Mouse (Mus musculus): ENCODE data around the gene Ppil3.

DNA sequence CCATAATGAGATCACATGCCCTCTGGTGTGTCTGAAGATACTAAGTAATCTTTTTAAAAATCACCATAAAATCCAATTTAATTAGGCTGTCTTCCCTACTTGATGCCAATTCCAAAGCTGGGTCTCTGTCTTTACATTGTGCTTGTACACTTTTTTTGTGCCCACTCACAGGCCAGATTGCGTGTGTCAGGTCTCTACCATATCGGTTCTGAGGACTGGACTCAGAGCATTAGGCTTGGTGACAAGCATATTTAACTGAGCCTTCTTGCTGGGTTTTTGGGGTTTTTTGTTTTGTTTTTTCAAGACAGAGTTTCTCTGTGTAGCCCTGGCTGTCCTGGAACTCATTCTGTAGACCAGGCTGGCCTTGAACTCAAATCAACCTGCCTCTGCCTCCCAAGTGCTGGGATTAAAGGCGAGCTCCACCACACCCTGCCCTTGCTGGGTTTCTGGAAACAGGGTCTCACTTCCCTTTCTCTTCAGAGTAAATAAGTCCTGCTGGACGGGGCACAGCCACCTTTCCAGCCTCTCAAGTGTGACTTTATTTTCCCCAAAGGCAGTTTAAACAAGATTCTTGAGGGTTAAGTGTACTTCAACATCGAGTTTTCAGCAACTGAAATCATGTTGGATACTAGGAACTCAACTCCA lies 35.6 kb downstream of the Ppil3 start:
- TF ChIP-seq CTCF (IDR thresholded peaks at IDR 0.05; ENCODE audit: borderline replicate concordance, insufficient read depth, low read depth, low read length) (no peak), POLR2A (IDR thresholded peaks at IDR 0.05; ENCODE audit: borderline replicate concordance, insufficient read depth, low read length) (no peak)

Data from cerebellum, adult 2 months (tissue).